Mouse (Mus musculus) testis, adult 2 months (tissue): ENCODE measurements at regions not wholly inside any gene's neighbourhood (a gene's known extent, or its start where the extent isn't known, plus 50 kb on each side); places are given as distances from the start of the nearest gene placed in this dataset.

Experiments
- CTCF ChIP-seq: fragments of 200-500 bp; IDR thresholded peaks from 2 replicates; pipeline ENCODE4 v1.5.1; 2012; ENCODE audit warnings: low read depth, mild to moderate bottlenecking, inconsistent platforms, low read length, moderate library complexity; ENCODE audit not compliant: control insufficient read depth, insufficient read depth, insufficient replicate concordance
- POLR2A ChIP-seq: fragments of 200-500 bp; IDR thresholded peaks from 2 replicates; pipeline ENCODE4 v1.6.1; 2012; ENCODE audit warnings: low read depth, mild to moderate bottlenecking, inconsistent platforms, low read length, moderate library complexity; ENCODE audit not compliant: control insufficient read depth

DNA sequence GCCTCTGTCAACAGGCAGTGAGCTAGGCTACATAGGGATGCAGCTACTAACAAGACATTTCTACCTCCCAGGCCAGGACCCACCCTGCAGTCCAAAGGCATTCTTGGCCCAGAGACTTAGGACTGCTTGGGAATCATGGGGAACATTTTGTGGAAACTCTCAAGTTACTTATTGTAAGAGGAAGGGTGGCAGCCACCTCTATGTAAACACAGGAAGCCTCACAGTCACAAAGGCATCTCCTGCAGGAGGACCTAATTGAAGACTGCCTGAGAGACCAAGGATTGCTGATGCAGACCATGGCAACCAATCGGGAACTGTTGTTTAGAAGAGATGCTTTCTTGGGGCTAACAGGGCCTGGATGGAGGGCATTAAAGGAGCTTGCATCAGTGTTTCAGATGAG is 224.0 kb upstream of the Btg1 start:
- TF ChIP-seq CTCF = no peak
- TF ChIP-seq POLR2A = no peak
